Comparison of ENCODE assay signal across 10 mouse cellular contexts in the genomic region with DNA sequence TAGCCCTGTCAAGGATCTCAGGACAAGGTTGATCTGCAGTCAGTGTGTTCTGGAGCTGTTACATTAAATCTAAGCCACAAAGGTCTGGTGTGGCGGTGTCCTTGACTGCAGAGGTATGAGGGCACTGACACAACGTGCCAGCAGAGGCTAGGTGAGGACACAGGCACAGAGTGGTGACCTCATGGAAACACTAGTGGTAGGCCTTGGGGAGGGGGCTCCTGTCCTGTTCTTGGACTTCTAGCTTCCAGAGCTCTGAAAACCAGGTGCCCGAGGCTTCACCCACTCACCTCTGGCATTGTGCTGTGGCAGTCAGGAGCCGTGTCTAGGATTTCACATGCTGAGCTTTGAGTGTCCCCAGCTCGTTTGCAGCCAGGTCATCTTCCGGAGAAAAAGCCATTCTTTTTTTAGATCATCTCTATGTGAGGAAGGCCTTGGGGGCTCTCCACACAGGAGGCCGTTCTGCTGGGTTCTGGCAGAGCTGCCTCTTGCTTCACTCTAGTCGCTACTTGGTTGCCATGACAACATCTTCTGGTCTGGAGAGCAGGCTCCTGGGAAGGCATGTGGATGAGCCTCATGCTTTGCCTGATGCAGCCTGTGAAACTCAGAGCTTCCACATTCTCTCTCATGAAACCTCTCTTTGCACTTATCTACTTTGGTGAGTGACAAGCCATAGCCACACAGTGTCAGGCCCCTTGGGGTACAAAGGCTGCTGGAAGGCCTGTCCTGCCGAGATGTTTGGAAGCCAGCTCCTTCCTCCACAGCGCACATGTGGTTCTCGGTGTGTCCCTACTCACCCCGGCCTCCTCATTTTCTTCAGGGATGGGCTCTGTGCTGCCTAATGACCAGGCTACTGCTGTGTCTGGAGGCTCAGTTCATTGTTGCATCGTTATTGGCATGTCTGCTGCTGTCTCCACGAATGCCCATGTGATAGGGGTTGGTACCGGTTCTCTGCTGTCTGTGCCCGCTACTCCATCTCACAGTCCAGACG. TPM values are rescaled to one million over a fixed set of nuclear protein-coding genes. Genes with fewer than 3 reads are reported as not detected.
DNase-seq lines count a peak whose midpoint lies in the region; ATAC-seq lines count a peak whose summit lies in the region.
"Had no signal": no experiment of that assay in that cellular context is flagged by ENCODE, and none has a peak within 500 bp of the region (broad histone marks: within the 10 kb centered on the region; RNA-seq: fewer than 3 reads in every experiment).

No protein-coding gene starts in this region.

- no peak for DNase-seq in forebrain, embryonic 11.5 days (ENCODE audit: low spot score)
- DNase-seq in forebrain, embryonic 10.5 days (ENCODE audit: extremely low spot score, low spot score), result no peak
- DNase-seq in adrenal gland, postnatal 36 days, result peak; percentile 13 to 22
- no peak for DNase-seq in kidney, adult 9 months
- DNase-seq in yolk sac, embryonic 10.5 days (ENCODE audit: low spot score), result no peak

- no peak overlapping the region for H3K4me3 ChIP-seq in forebrain, embryonic 11.5 days (ENCODE audit: low read depth, low read length)
- H3K4me3 ChIP-seq in forebrain, embryonic 10.5 days, result no peak overlapping the region
- H3K4me3 ChIP-seq in heart, embryonic 13.5 days, result no peak overlapping the region
- H3K4me3 ChIP-seq in midbrain, embryonic 12.5 days, result no peak overlapping the region
- H3K4me3 ChIP-seq in kidney, embryonic 14.5 days (ENCODE audit: low read length), result no peak overlapping the region
- H3K4me3 ChIP-seq: embryonic facial prominence, embryonic 15.5 days; limb, embryonic 13.5 days had no signal

- H3K27ac ChIP-seq in forebrain, embryonic 11.5 days (ENCODE audit: low read depth, low read length), result no peak overlapping the region
- H3K27ac ChIP-seq in forebrain, embryonic 10.5 days, result no peak overlapping the region
- H3K27ac ChIP-seq in heart, embryonic 13.5 days (replicated peaks), result peak overlapping the region; percentile 43
- 0 out of 2 replicates have a peak overlapping the region, but pooled peaks have one; percentile 16 for H3K27ac ChIP-seq in midbrain, embryonic 12.5 days (replicated peaks)
- H3K27ac ChIP-seq in kidney, embryonic 14.5 days (ENCODE audit: low read depth, low read length), result no peak overlapping the region
- H3K27ac ChIP-seq: embryonic facial prominence, embryonic 15.5 days; limb, embryonic 13.5 days had no signal

- no peak overlapping the region for H3K4me2 ChIP-seq in forebrain, embryonic 11.5 days (ENCODE audit: low read depth, low read length, severe bottlenecking)
- H3K4me2 ChIP-seq in heart, embryonic 13.5 days, result 0 out of 2 replicates have a peak overlapping the region, but pooled peaks have one; percentile 3
- H3K4me2 ChIP-seq in midbrain, embryonic 12.5 days (replicated peaks), result no peak overlapping the region
- no peak overlapping the region for H3K4me2 ChIP-seq in kidney, embryonic 14.5 days (replicated peaks; ENCODE audit: low read depth, low read length)
- H3K4me2 ChIP-seq: embryonic facial prominence, embryonic 15.5 days; limb, embryonic 13.5 days had no signal

- no peaks in the 10 kb centered on the region for H3K27me3 ChIP-seq in forebrain, embryonic 11.5 days (ENCODE audit: control insufficient read depth, insufficient read depth, low read length)
- no peaks in the 10 kb centered on the region for H3K27me3 ChIP-seq in forebrain, embryonic 10.5 days (ENCODE audit: poor library complexity, severe bottlenecking)
- no peaks in the 10 kb centered on the region for H3K27me3 ChIP-seq in heart, embryonic 13.5 days (replicated peaks)
- no peaks in the 10 kb centered on the region for H3K27me3 ChIP-seq in midbrain, embryonic 12.5 days
- H3K27me3 ChIP-seq in kidney, embryonic 14.5 days (ENCODE audit: control insufficient read depth, insufficient read depth, low read length), result no peaks in the 10 kb centered on the region
- H3K27me3 ChIP-seq: embryonic facial prominence, embryonic 15.5 days; limb, embryonic 13.5 days had no signal

- H3K9ac ChIP-seq in forebrain, embryonic 11.5 days (ENCODE audit: low read length), result no peak overlapping the region
- no peak overlapping the region for H3K9ac ChIP-seq in heart, embryonic 13.5 days
- no peak overlapping the region for H3K9ac ChIP-seq in midbrain, embryonic 12.5 days (replicated peaks)
- no peak overlapping the region for H3K9ac ChIP-seq in kidney, embryonic 14.5 days (ENCODE audit: low read depth, low read length)
- H3K9ac ChIP-seq: embryonic facial prominence, embryonic 15.5 days; limb, embryonic 13.5 days had no signal

- ATAC-seq in forebrain, embryonic 11.5 days (replicated peaks; ENCODE audit: low FRiP score), result peak; percentile 61; the same call in 1 of the 2 replicates
- no peak for ATAC-seq in heart, embryonic 13.5 days (ENCODE audit: extremely low read depth, insufficient number of reproducible peaks, low FRiP score, low TSS enrichment)
- peak; percentile 78 for ATAC-seq in midbrain, embryonic 12.5 days (ENCODE audit: low FRiP score, low read depth)
- no peak for ATAC-seq in kidney, embryonic 14.5 days (ENCODE audit: low FRiP score, low TSS enrichment)

- H3K36me3 ChIP-seq in forebrain, embryonic 11.5 days (ENCODE audit: control insufficient read depth, insufficient read depth, low read length), result no peaks in the 10 kb centered on the region
- H3K36me3 ChIP-seq in forebrain, embryonic 10.5 days (replicated peaks), result no peaks in the 10 kb centered on the region
- H3K36me3 ChIP-seq in heart, embryonic 13.5 days, result no peaks in the 10 kb centered on the region
- H3K36me3 ChIP-seq in midbrain, embryonic 12.5 days, result no peaks in the 10 kb centered on the region
- no peaks in the 10 kb centered on the region for H3K36me3 ChIP-seq in kidney, embryonic 14.5 days (ENCODE audit: control insufficient read depth, insufficient read depth, low read length)
- H3K36me3 ChIP-seq: embryonic facial prominence, embryonic 15.5 days; limb, embryonic 13.5 days had no signal

- 63% methylated on average over 17 of the region's 17 CpGs for WGBS in forebrain, embryonic 11.5 days
- 69% methylated on average over 17 of the region's 17 CpGs for WGBS in forebrain, embryonic 10.5 days
- 43% methylated on average over 17 of the region's 17 CpGs for WGBS in heart, embryonic 13.5 days
- WGBS in midbrain, embryonic 12.5 days, result 62% methylated on average over 17 of the region's 17 CpGs
- 68% methylated on average over 17 of the region's 17 CpGs for WGBS in kidney, embryonic 14.5 days

- no peaks in the 10 kb centered on the region for H3K9me3 ChIP-seq in forebrain, embryonic 11.5 days (ENCODE audit: control insufficient read depth, low read length)
- no peaks in the 10 kb centered on the region for H3K9me3 ChIP-seq in forebrain, embryonic 10.5 days
- no peaks in the 10 kb centered on the region for H3K9me3 ChIP-seq in heart, embryonic 13.5 days
- H3K9me3 ChIP-seq in midbrain, embryonic 12.5 days, result no peaks in the 10 kb centered on the region
- no peaks in the 10 kb centered on the region for H3K9me3 ChIP-seq in kidney, embryonic 14.5 days (ENCODE audit: control insufficient read depth, low read length)
- H3K9me3 ChIP-seq: embryonic facial prominence, embryonic 15.5 days had no signal

- H3K4me1 ChIP-seq in forebrain, embryonic 11.5 days (replicated peaks; ENCODE audit: control insufficient read depth, insufficient read depth, low read length), result no peaks in the 10 kb centered on the region
- peaks cover 21% of the 10 kb centered on the region for H3K4me1 ChIP-seq in forebrain, embryonic 10.5 days
- peaks cover 23% of the 10 kb centered on the region for H3K4me1 ChIP-seq in heart, embryonic 13.5 days
- peaks cover 13% of the 10 kb centered on the region for H3K4me1 ChIP-seq in midbrain, embryonic 12.5 days
- no peaks in the 10 kb centered on the region for H3K4me1 ChIP-seq in kidney, embryonic 14.5 days (ENCODE audit: control insufficient read depth, insufficient read depth, low read length)
- H3K4me1 ChIP-seq: embryonic facial prominence, embryonic 15.5 days had no signal

RNA-seq across cellular contexts. Expression of a gene that starts 53.2 kb away (rescaled TPM):
- polyA plus RNA-seq in forebrain, embryonic 11.5 days (2014; fragmentation: Nextera tagmentation; extraction: Ambion mirVana), result 8.8 and 9.3 TPM in 2 replicates
- polyA plus RNA-seq in forebrain, embryonic 10.5 days (2016; fragmentation: Nextera tagmentation; extraction: Ambion mirVana), result 8.1 and 8.4 TPM in 2 replicates
- total RNA-seq in adrenal gland, postnatal 36 days (2021), result 10 to 100 TPM; 29.2 to 74.8 TPM
- 23.1 and 23.9 TPM in 2 replicates for polyA plus RNA-seq in heart, embryonic 13.5 days (2015; fragmentation: Nextera tagmentation; extraction: Ambion mirVana)
- 7.2 and 7.9 TPM in 2 replicates for polyA plus RNA-seq in midbrain, embryonic 12.5 days (2016; fragmentation: Nextera tagmentation; extraction: Ambion mirVana)
- polyA plus RNA-seq in kidney, embryonic 14.5 days (2014; fragmentation: Nextera tagmentation; extraction: Ambion mirVana), result 12.9 and 20.9 TPM in 2 replicates

Comparison
In these comparisons a context has a peak if more than half of its experiments do, and no peak if none do; other contexts are left out.
1. ATAC-seq: peak in forebrain, embryonic 11.5 days (single experiment) and midbrain, embryonic 12.5 days (single experiment); none in heart, embryonic 13.5 days (single experiment) and kidney, embryonic 14.5 days (single experiment).
2. DNase-seq: peak in adrenal gland, postnatal 36 days (2 of 2); none in forebrain, embryonic 11.5 days (single experiment), forebrain, embryonic 10.5 days (single experiment), kidney, adult 9 months (single experiment) and yolk sac, embryonic 10.5 days (single experiment).
3. H3K27ac ChIP-seq: peak in heart, embryonic 13.5 days (single experiment) and midbrain, embryonic 12.5 days (single experiment); none in forebrain, embryonic 11.5 days (single experiment), forebrain, embryonic 10.5 days (single experiment) and kidney, embryonic 14.5 days (single experiment).